Mouse (Mus musculus) brain, adult 2 months (tissue): ENCODE measurements around the gene Cfap299.

Experiments used
- DNase-seq: peaks from one replicate; pipeline ENCODE4 v3.0.0; 2011; ENCODE audit warnings: low read depth, low spot score

Cfap299 gene

DNA sequence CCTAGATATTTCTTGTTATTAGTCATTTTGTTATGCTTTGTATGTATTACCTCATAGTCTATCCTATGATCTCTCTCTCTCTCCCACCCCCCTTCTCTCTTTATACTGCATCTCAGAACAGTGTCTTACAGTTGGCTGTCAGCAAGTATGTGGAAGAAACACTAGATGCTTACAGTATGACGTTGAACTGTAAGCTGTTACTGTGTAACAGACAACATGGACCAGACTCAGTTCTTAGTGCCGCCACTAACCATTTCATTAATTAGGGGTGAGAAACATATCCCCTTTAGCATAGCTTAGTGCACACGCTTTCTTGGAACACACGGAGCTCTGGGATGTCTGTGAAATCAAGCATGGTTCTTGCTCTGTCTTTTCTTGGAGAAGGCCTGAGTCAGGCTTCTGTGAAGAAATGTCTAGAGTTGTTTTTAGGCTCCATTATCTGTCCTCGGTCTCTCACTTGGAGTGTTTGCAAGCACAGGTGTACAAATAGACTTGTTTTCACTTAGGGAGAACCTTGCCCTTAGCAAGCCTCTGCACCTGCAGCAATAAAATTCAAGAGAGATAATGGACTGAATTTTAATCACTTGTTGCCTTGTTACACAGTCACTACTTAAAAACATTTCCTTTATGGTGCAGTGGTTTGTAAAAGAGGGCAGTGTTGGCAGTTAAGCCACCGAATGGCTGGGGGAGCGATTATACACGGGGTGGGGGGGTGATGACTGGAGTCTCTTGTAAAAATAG lies 47.1 kb downstream of the Cfap299 start:
- no peak for DNase-seq

DNA sequence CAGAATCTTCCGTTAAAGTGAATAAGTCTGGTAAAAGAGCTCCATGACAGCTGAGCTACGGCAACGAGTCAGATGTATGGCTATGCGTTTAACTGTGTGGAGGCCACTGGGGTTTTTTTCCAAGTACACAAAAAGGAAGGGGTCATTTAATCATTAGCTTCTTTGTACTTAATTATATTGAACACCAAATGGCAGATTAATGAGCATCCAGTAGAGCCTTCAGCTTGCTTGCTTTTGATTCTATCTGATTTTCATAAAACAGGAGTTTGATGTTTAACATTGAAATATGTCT lies 47.6 kb downstream of the Cfap299 start:
- no peak for DNase-seq

DNA sequence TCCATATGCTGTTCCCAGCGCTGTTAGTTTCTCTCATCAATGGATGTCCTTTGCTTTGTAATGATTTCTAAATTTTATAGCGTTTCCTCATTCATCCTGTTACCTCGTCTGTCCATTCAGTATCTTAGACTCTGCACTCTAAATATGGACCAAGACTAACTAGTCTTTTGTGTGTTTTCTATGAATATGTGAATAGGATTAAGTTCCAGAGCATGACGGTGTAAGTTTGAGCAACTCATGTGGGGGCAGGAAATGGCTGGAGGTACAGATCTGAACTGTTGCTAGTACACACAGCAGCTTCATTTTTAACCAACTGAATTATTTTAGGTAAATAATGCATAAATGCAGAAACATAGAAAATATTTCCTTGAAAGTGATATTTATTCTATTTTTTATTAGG lies 51.3 kb downstream of the Cfap299 start:
- no peak for DNase-seq

DNA sequence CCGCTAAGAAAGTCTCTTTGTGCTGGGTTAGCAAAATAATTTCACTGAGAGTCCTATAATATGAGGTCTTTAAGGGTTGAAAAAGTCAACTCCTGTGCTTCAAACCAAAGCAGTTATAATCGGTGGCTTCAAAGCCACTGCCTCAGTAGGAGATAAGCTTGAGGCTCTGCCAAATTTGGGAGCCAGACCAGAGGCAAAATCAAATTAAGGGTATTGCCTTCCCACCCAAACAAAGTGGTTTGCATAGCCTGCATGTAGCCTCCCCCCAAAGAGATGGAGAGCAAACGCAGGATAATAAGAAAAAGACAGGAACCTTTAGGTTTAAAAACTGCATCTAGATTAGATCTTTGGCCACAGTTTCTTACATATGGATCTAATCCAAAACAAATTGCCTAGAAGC lies 58.0 kb downstream of the Cfap299 start:
- no peak for DNase-seq

DNA sequence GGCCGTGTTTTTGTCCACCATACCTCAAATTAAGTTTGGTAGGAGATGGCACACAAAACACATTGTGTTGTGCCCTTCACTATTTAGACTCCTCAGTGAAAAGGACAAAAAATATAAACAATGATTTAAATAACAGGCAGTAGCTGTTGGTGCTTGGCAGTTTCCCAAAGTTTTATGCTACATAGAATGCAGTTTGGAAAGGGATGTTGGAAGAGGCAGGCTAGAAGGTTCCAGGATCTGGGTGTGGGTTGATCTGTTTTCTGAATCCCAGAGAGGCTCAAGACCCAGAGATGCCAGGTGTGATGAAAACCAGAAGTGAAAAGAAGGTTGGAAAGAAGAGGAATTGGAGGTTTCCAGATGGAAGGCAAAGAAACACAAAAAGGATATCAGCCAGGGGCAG lies 73.1 kb downstream of the Cfap299 start:
- peak; percentile 40 for DNase-seq

DNA sequence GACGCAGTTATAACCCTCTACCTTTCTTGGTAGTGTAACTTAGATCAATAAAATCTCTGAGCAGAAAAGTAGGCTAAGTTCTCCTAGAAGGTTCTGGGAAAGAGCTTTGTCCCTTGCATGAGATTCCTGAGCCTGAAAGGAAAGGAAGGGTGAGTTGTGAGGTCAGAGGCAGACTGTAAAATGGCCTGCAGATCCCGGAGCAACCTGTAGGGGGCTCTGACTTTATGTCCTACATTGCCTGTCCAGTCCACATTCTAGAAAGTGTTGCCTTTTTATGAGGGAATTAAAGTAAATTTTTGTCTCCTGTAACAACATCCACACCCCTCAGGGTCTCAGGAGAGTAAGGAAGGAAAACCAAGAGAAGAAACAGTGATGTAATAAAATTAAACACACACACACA lies 81.0 kb downstream of the Cfap299 start:
- no peak for DNase-seq

DNA sequence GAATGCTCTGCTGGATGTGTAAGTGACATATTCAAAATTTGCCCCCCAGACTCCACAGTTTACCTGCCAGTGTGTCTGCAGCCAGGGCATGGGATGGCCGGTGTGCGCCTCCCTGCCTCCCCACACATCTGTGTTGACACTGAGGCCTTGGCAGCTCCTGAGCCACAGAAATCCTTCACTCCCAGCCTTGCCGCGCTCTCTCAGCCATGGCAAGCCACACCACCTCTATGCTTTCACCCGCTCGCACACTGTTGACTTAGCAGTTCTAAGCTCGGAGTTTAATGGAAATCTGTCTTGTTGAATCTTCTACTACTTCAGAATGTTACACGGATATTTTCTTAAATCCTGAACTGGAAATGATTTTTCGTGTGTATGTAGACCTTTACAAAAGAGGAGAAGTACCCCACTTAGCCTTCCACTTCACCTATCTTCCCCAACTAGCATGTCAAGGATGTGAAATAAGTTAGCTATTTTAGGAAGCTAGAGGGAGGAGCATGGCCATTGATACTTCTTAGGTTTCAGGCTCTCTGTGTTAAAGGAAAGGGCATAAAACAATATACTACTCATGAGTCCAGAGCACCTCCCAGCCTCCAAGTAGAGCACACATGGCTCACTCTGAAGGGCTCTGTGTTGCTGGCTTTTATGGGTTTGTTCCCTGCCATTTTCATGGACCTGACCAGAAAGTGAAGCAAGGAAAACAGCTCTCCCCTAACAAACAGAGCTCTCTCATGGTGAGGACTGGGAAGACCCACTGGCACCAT lies 87.5 kb downstream of the Cfap299 start:
- no peak for DNase-seq

DNA sequence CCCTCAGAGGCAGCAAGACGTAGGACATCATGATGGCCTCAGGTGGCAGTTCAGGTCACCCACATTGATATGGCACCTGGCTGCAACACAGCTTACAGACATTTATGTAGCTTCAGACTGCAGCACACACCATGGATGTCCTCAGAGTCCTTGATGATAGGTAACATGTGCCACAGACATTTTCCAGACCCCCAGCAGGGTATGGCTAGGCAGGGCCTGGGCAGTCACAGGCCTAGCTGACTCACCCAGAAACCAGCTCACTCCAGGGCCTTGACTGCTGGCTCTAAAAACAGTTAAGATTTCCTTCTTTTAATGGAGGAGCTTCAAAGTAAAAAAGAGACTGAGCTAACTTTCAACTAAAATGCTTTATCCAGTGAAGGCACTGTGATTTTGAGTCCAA lies 95.9 kb downstream of the Cfap299 start:
- DNase-seq, result no peak

DNA sequence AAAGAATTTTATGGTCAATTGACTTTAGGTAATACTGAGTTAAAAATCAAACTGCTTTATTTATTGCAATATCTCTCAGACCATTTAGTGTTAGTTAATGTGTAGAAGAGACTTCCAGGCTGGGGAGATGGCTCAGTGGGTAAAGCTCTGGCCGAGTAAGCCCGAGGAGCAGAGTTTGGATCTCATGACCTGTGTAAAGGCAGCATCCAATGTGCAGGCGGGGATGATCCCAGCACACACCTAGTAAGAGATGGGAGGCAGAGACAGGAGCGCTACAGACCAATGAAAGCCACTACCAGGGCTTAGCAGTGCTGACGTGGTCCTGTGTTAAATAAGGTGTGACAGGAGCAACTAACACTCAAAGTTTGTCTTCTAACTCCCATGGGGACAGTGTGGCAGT lies 97.0 kb downstream of the Cfap299 start:
- no peak for DNase-seq

DNA sequence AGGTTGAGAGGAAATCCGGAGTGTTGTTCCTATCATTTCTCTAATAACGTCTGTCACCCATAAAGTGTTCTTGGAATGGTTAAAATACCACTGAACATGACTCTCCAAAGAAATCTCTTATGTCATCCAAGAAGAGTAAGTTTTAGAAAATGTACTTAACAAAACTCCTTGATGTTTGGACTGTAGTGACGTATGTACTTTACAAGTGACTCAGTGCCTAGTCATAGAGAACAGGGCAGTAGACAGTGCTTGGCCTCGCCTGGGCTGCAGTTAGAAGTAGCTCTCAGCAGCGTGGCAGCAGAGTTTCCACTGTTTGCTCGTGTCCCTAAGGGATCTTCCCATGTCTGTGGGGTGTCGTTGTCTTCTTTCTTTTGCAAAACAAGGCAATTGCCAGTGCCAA lies 101.0 kb downstream of the Cfap299 start:
- no peak for DNase-seq

DNA sequence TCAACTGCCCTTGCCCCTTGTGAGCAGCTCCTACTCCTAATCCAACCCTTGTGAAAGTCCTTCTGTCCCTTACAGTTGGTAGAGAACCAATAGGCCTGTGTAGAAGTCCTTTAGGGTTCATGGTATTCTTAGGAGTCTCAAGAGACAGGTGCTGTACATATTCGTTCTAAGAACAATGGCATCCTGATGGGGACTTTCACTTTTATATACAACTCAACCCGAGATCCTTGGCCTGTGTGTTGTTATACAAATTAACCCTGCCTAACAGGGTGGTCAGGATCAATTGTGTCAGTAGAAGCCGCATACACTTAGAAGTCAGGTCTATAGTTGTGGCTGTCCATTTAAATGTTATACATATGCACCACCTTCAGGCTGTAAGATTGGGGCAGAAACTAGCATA lies 109.6 kb downstream of the Cfap299 start:
- no peak for DNase-seq

DNA sequence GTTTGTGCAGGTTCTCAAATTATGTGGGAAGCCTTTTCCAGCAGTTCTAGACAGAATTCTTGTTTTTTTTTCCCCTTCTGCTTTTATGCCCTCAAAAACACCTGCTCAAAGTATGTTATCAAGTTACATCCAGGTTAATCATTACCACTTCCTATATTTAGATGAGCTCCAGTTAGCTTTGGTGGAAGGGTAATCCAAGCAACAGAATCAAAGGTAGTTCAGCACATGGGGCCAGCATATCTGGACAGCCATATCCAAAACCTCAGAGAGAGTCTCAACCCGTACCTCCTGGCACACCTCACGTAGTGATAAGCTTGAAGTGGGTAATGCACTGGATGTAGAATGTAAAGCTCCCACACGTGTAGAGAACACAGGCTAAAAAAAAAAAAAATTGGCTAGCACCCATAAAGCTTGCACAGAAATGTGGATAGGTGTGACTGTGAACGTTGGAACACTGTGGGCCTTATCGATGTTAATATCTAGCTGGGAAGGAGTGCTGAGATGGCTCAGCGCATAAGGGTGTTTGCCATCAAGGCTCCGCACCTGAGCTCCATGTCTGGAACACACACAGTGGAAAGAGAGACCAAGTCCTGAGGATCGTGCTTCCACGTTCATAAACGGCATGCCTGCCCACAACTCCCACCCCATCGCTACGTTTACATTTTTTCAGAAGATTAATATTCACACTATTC lies 117.8 kb downstream of the Cfap299 start:
- no peak for DNase-seq

DNA sequence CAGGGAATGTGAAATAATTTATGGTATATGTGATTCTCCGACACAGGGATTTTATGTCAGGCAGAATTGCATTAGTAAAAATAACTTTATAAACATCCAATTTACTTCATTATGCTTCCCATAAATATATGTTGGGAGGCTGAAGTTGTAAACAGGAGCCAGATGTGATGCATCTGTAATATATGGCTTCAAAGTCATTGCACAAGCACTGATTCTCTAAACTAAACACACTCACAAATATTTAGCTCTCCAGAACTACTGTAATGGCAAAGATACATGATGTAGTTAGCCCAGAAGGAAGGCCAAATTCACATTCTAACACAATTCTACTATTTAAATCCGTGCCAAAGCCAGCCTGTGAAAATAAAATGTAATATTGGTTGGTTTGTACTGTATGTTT lies 120.8 kb downstream of the Cfap299 start:
- DNase-seq, result no peak

DNA sequence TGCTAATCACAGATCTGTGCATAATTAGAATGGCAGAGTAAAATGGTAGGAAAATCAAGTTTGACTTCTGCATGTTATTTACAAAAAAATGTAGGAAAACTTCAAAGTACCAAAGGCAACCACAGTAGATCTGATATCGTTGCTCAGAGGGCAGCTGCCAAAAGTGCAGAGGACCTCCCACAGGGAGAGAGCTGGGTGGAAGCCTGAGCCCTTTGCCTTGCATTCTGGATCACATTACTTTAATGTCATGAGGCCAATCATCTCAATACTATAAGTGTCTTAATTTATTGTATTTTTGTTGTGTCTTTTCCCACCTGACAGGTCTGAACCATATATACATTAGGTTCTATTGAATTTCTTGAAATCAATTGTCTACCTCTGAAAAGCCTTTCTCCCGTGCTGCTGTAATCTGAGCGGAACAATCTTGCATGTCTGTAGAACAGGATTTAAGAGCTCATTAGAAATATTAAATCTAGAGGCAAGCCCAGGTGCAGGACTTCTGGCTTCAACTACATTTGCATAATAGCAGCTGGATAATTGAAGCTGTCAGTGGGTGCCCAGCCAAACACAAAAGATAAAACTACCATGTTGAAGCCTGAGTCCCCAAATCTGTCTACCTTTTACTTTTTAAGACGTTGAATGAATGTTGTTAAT lies 137.9 kb downstream of the Cfap299 start:
- no peak for DNase-seq

DNA sequence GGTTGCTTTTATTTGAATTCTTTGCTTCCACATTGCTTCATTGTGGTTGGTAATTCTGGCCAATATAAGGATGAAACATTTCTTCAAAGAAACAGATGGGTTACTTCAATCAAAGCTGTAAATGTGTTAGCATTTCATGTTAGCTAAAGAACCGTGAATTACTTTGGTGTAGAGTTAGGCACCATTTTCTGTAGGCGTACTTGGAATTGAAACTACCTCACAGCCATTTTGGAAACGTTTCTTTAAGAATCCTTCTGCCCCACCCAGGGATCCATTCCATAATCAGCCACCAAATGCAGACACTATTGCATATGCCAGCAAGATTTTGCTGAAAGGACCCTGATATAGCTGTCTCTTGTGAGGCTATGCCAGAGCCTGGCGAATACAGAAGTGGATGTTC lies 140.9 kb downstream of the Cfap299 start:
- DNase-seq, result peak; percentile 60

DNA sequence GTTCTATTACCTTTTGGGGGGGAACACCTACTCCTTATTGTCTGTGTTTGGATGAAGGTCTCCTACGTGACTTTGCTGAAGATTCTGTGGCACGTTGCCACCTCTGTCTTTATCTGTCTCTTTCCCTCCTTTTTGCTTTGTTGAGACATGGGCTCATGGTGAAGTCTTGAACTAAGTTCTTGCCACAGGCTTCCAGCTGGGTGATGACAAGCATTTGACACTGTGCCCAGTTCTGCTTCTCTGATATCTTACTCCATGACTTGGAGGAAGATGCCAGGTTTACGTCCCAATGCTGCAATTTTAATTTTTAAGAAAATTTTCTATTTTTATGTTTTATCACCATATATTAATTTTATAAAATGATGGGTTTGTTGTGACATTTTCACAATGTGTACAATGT lies 147.4 kb downstream of the Cfap299 start:
- no peak for DNase-seq

DNA sequence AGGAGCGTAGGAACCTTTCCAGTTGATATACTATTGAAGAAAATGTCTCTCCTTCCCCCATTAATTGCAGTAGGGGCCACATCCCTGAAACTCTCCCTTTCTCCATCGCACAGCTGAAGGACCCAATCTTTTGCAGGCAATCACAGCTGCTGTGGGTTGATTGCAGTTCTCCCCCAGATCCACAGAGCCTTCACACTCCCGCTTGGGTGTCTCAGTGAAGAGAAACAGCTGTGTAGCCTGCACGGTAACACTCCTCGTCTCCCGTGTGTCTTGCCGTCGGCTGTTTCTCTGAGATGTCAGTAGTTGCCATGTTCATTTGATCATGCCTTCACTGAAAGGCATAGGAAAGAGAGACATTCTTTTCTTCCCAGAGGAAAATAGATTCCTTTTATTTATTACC lies 148.2 kb downstream of the Cfap299 start:
- peak; percentile 26 for DNase-seq

DNA sequence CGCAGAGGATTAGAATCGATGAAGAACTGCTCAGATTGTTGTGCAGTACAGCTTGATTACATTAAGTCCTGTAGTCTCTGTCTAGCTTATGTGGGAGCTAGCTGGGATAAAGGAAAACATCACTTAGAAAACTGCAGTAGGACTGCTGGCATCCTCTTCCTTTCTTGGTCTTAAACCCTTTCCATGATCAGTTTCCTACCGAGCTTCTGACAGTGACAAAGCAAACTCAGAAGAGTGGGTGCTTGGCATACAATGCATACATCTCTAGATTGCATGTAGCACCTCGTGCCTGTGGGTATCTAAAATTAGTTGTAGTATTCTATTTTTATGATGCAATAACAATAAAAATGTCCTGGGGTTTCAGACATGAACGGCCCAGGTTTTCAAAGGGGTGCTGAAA lies 154.4 kb downstream of the Cfap299 start:
- DNase-seq, result peak; percentile 14

DNA sequence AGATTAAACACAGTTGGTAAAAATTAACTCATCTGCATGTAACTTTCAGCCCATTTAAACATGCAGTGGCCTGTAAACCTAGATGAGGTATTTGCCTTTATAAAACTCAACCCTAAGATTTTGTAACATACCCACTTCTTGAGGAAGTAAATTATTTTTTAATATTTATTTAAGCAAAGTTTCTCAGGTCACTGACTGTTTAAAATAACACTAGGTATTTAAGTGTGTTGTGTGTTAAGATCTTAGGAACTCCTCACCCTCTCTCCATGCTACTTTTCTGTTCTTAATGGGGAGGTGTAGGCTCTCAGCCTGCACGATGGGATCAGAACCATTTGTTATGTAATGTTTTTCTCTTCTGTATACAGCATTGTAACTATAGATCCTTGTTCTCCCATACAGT lies 156.1 kb downstream of the Cfap299 start:
- DNase-seq, result no peak

DNA sequence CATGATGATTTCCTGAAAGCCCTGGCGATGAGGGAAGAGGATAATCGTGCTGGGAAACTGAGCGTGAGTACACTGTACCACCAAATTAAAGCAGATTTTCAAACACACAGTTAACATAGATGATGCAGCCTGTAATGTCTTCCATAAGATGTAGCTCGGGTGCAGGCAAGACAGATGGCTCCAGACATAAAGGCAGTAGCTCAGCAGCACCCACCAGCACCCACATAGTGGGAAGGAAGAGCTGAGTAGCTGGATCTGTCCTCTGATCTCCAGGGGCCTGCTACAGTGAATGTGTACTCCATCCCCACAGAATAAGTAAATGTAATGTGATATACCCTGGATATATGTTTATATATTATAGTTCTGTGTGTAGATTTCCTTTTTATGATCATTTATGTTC lies 169.2 kb downstream of the Cfap299 start:
- peak; percentile 44 for DNase-seq

DNA sequence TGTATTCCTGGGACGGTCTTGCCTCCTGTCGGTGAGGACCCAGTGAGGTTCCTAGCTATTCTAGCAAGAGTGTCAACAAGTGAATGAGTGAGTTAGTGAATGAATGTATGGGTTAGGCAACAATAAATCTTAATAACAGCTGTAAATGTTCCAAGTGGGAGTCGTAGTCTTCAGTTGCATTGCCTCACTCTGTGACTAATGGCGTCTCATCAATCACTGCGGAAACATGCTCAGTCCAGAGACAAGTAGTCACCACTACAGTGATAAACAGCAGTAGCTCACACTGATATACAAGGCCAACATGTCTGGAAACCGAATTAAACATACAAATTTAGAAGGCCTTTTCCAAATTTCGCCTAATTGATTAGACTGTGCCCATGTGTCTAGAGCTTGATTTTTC lies 187.1 kb downstream of the Cfap299 start:
- DNase-seq, result no peak

DNA sequence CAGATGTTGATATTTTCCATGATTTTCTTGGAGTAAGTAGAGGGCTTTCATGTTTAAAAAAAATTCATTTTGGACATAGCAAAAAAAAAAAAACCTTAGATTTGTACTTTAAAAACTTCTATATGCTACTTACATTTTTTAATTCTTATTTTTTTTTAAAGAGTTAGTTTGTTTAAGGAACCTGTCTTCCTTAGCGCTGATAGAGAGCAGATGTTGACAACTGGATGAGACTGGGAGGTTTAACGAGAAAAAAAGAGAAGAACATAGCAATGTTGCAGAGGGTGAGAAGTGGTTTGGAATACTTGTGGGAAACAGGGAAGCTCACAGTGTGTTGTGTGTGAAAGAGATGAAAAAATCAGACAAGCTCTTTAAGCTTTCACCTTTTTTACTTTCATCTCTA lies 191.0 kb downstream of the Cfap299 start:
- DNase-seq, result no peak
